Mouse (Mus musculus) gastrocnemius, adult 2 months (tissue): Measurements from ENCODE around the gene Duox1. TPM values are rescaled to one million over a fixed set of nuclear protein-coding genes. Genes with fewer than 3 reads are reported as not detected.

Experiments used
- DNase-seq: peaks from one replicate; pipeline ENCODE4 v3.0.0; 2022
- H3K27ac ChIP-seq: fragments of 200-600 bp; 2 replicates; pipeline ENCODE4 v1.8.1; 2022; ENCODE audit warnings: mild to moderate bottlenecking
- H3K4me3 ChIP-seq: fragments of 200-600 bp; 2 replicates; pipeline ENCODE4 v1.8.1; 2022; ENCODE audit warnings: mild to moderate bottlenecking, moderate library complexity
- CTCF ChIP-seq: fragments of 200-600 bp; IDR thresholded peaks from 2 replicates; pipeline ENCODE4 v1.8.1; 2022; ENCODE audit warnings: antibody characterized with exemption, mild to moderate bottlenecking, moderate library complexity
- intact Hi-C: fragments of 180-260 bp; cut with DNase I; formaldehyde crosslinking; loops from one replicate; pipeline ENCODE4 v1.15.1; 2025
- total RNA-seq, 2 experiments: library from RNA; stranded (reverse); gene quantifications; 2 replicates each; pipeline ENCODE4 v1.2.3; 2021

Duox1 gene
- total RNA-seq, 2 experiments from 2014 or later: 0.43 to 0.73 TPM

DNA sequence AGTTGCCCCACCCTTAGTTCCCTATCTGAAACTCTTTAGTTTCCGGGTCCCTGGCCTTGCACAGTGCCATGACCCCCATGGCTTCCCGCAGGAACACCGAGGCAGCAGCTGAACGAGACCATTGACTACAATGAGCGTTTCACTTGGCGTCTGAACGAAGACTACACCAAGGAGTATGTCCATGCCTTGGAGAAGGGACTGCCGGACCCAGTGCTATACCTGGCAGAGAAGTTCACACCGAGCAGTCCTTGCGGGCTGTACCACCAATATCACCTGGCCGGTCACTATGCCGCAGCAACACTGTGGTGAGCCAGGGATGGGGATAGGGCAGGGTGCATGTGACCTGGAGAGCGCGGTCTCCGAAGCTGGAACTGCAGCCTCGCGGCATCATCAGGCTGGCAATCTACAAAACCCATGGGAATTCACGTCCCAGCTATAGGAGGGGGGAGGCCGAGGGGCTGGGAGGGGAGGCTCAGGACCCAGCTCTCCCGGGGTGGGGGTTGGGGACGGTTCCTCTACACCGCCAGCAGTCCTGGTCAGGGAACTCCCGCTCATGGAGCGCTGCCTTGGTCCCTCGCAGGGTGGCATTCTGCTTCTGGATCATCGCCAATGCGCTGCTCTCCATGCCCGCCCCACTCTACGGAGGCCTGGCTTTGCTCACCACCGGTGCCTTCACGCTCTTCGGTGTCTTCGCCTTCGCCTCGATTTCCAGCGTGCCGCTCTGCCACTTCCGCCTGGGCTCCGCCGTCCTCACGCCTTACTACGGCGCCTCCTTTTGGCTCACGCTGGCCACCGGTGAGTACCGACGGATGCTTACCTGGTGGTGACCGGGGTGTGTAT, 14.2 kb upstream of the Duox1 start:
- intact Hi-C loops: no loop called here
- Histone ChIP-seq H3K4me3 (peak overlapping the region; percentile 65), H3K27ac (no peak overlapping the region)
- peak; percentile 44 for DNase-seq
- no peak for TF ChIP-seq CTCF

DNA sequence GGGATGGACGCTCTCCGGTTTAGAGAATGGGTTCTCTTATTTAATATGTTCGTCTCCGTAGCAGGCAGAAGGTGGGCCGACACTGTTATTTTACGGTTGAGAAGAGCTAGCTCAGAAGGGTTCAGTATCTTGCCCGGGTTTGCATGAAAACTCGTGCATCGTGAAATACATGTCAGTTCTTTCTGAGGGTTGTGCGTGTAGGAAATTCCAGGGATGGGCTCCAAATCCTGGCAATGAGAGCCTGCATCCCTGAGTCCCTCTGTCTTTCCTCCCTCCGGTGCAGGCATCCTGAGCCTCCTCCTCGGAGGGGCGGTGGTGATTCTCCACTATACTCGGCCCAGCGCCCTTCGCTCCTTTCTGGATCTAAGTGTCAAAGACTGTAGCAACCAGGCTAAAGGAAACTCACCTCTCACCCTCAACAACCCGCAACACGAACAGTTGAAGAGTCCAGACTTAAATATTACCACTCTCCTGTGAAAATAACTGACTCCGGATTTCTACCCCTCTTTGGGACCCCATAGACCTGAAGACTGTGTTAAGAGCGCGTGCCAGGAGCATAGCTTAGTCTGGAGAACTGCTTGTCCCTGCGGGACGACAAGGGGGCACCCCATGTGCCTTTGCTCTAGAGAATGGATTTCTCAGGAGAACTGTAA, 13.4 kb upstream of the Duox1 start:
- Histone ChIP-seq H3K4me3 (peak overlapping the region; percentile 65), H3K27ac (no peak overlapping the region)
- intact Hi-C loops: loop anchor here (2.0 kb wide), 1 partner anchor 107 kb away; no protein-coding TSS in a partner anchor
- DNase-seq: no peak
- TF ChIP-seq CTCF: no peak

DNA sequence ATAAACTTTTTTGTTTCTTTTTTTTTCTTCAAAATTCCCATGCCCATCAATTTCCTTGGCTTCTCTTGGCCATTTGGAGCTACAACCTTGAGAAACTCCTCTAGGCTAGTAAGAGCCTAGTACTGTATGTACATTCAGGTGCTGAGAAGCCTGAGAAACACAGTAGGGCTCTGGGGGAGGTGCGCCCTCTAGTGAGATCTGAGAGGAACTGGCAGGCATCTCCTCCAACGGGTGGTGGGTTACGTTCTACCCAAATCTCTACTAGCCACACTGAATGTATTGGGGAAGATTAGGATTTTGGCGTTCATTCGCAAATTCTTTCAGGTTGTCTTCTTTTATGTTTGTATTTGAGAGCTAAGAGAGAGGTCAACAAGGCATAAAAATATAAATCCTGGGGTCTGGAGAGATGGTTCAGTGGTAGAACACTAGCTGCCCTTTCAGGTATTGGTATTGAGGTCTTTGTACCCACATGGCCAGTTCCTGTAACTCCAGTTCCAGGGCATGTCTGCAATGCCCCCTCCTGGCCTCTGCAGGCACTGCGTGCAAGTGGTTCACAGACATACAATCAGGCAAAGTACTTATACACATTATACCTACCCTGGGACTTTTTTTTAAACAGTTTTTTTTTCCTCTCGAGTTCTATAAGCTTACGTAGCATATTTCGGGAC, 12.8 kb upstream of the Duox1 start:
- peak; percentile 44 for DNase-seq
- intact Hi-C loops: loop anchor here (2.0 kb wide), 1 partner anchor 108 kb away; no protein-coding TSS in a partner anchor
- Histone ChIP-seq H3K27ac (no peak overlapping the region), H3K4me3 (no peak overlapping the region)
- peak; percentile 77 for TF ChIP-seq CTCF

DNA sequence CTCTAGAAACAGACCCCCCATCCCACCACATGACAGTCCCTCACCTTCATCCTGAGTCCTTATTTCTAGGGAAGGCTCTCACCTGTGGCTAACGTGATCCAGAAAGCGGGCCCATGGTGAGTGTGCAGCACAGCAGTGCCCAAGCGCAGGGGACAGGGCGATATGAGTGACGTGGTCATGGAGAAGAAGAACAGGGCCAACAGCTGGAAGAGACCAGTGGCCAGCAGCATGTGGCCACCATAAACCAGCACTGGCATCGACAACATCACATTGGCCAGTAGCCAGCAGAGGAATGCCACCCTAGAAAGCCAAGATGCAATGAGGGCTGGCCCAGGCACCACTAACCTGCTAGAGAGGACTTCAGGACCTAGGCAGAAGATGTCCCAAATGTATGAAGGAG, 10.9 kb upstream of the Duox1 start:
- H3K27ac ChIP-seq: no peak overlapping the region
- no peak overlapping the region for H3K4me3 ChIP-seq
- TF ChIP-seq CTCF: no peak
- intact Hi-C loops: no loop called here
- DNase-seq: no peak

DNA sequence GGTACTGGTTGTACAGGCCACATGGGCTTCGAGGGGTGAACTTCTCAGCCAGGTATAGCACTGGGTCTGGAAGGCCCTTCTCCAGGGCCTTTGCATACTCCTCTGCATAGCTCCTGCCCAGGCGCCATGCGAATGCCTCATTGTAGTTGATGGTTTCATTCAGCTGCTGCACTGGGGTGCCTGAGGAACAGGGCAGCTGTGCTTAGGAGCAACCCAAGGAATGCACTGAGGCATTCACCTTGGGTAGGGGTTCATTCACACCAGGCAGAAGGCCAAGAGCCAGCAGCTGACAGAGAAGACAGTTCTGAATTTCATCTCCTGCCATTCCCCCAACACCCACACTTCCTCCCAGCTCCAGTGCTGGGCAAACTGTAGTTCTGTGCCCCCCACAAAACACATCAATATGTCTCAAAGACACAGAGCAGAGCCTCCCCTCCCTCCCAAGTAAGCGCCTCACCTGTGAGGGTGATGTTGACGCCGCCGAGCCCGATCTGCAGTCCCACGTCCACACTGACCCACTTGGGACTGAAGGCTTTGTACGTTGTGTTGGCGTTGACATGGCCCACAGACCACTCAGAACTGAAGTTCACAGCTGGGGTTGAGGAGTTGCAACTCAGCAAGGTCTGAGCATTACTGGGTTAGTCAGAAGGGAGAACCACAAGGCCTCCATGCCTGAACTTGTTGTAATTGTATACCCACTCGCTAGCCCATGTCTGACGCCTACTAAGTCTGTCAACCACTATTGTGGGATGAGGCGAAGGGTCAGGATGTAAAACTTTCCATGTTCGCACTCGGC, 10.2 kb upstream of the Duox1 start:
- DNase-seq: no peak

DNA sequence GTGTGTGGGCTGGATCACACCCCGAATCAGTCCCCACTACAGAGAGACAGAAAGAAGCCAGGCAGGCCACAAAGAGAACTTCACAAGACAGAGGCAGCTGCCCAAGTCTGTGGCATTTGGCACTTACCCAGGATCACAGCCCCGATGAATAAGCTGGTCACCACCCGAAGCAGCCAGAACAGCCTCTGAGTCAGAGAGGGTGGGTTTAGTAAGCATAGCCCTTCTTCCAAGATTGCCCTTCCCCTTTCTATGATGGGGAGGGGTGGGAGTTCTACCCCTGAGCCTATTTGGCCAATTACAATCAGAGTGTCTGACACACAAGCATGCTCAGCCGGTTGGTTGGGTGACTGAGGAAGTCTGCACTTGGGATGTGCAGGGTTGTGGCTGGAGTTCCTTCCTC, 9.3 kb upstream of the Duox1 start:
- H3K27ac ChIP-seq: no peak overlapping the region
- intact Hi-C loops: no loop called here
- no peak for DNase-seq
- TF ChIP-seq CTCF: no peak
- no peak overlapping the region for H3K4me3 ChIP-seq

More for the DNA sequence above, 10.2 kb upstream of the Duox1 start:
- no peak overlapping the region for H3K4me3 ChIP-seq
- H3K27ac ChIP-seq: no peak overlapping the region
- intact Hi-C loops: no loop called here
- no peak for TF ChIP-seq CTCF

DNA sequence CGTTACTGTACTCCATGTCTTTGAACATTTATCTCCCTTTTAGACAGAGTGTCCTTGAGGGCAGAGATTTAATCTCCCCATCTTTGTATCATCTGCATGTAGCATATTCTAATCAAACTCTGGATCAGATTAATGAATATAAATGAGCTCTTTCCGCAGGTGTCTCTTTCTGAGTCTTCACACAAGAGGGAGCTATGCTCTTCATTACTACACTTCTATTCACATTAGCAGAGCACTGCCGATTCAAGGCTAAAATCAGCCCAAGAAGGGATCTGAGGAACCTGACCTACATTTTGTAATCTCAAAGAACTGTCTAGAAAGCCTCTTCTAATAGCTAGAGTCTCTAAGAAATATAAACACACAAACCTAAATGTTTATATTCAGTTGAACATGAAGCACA, 5.8 kb upstream of the Duox1 start:
- Histone ChIP-seq H3K27ac (no peak overlapping the region), H3K4me3 (no peak overlapping the region)
- TF ChIP-seq CTCF: no peak
- no peak for DNase-seq
- intact Hi-C loops: no loop called here

DNA sequence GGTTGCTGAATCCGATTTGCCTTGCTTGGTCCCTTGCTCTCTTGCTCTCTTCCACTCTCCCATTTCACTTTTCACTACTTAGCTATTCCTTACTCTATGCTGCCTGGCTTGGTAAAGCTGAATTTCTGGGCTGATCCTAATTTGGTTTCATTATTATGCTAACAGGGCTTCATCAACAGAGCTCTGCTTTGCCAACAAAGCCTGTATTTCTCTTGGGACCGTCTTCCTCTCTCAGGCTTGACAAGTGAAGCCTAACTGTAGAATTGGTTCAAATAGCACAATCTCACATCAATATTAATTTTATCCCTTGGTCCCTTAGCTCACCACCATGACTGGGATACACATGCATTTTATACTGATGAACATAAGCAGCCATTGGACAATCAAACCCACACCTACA, 3.9 kb upstream of the Duox1 start:
- intact Hi-C loops: no loop called here
- no peak for TF ChIP-seq CTCF
- Histone ChIP-seq H3K27ac (no peak overlapping the region), H3K4me3 (no peak overlapping the region)
- no peak for DNase-seq

DNA sequence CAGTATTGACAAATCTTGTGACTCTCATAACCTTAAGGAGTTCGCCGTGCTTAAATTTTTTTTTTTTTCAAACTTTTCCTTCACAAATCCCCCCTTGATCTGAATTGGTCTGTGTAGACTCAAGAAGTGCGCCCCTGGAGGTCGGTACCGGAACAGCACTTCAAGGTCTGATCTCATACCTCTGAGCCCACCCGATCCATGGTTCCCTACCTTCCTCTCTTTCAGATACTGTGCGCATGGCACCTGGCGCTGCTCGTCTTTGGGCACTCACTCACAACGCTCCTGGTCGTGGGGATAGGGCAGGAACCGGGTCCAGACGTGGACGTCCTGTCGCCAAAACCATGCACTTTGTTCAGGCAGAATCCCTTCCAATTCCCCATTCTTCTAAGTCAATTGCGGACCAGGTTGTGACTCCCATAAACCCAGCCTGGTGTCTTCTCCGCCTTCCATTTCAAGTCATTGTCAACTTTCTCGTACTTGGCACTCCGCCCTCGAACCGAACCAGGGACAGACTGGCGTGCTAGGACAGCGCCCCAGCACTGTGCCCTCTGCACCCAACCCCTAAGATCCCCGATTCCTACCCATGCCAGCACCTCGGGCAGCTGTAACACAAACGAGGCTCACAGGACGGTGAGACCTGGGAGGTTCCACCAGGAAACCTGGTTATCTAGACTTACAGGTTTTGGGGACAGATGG, 2.6 kb upstream of the Duox1 start:
- intact Hi-C loops: no loop called here
- H3K4me3 ChIP-seq: peak overlapping the region; percentile 66
- no peak overlapping the region; the same call in 1 of the 2 replicates for H3K27ac ChIP-seq
- peak; percentile 70 for DNase-seq
- peak; percentile 82 for TF ChIP-seq CTCF

DNA sequence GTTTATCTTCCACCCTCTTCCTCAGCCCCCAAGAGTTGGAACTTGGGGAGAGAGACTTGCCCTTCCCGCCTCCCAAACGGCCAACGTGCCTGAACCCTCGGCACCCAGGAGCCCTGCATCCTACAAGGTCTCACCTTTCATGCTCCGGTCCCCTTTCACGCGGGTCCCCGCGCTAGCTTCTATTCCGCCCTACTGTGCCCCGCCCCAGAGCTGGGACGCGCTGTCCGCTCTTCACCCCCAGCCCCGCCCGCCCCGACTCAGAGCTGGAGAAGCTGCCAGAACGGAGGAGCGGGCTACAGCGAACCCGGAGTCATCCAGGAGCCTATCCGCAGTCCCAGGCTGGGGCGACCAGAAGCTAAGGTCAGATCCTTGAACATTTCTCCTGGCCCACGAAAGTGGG, 1.9 kb upstream of the Duox1 start, which contains the start of gene Duoxa1:
Gene Duoxa1, minus strand, starts transcription at position 195 of the 400 bp plus-strand sequence.
- DNase-seq: peak; percentile 42
- H3K4me3 ChIP-seq: peak within 1 kb of the TSS; percentile 66
- intact Hi-C loops: no loop called here

DNA sequence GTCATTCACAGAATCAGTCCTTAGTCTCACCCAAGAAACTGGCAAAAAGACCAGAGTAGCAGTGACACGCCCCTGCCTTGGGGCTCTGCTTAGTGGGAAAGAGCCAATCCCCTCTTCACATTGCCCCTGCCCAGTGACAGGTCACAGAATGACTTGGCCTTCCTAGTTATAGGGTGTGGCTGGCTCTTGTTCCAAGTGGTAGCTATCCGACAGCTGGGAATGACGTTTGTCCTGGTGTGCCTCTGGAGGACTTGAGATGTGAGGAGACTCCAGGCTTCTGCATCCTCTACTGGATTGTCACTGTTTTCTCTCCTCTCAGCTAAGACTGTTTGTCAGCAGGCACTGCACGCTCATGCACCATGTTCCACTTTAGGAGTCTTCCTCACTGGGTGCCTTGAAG, 1.9 kb downstream of the Duox1 start:
- no peak for TF ChIP-seq CTCF
- intact Hi-C loops: no loop called here
- H3K27ac ChIP-seq: no peak overlapping the region
- DNase-seq: peak; percentile 36
- H3K4me3 ChIP-seq: no peak overlapping the region

More for the DNA sequence above, 1.9 kb upstream of the Duox1 start, which contains the start of gene Duoxa1:
- no peak within 1 kb of the TSS; the same call in 1 of the 2 replicates for H3K27ac ChIP-seq
- no peak for TF ChIP-seq CTCF
